Mouse (Mus musculus): ENCODE measurements around the gene Nfat5.

The Nfat5 gene

DNA sequence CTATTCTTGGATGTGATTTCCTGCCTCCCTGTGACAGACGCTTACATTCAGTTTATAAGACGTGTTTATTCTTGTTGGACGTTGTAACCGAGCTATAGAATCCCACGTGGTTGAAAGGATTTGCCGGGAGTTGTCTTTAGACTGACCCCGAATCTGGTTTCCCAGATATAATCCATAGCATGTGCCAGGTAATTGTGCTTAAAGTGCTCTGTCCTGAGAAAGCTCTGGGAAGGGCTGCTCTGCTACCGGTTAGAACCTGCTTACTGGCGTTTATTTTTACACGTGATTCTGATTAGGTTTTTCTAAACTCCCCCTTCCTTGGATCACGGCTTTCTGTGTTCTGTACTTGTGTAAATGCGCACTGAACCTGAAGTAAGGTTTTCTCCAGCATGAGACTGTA lies 104.4 kb downstream of the Nfat5 start:
- no peak for DNase-seq (ENCODE audit: low spot score in 2 of 2)

DNA sequence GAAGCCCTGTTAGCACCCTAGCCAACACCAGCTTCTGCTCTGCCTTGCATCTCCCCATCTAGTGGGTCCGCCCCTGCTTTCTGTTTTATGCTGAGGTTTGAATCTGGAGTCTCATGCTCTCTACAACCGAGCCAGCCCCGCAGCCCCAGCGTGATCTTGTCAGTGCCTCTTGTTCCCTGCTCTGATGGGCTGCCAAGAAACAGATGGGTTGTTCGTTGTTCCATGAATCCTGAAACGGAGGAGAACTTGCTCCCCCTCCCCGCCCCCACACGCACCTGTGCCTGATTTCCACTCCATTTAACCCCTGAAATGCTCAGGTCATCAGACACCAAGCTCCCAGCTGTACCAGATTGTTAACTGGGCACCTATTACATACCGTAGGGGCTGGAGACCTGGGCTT lies 106.2 kb downstream of the Nfat5 start:
- no peak for DNase-seq (ENCODE audit: low spot score in 2 of 2)

DNA sequence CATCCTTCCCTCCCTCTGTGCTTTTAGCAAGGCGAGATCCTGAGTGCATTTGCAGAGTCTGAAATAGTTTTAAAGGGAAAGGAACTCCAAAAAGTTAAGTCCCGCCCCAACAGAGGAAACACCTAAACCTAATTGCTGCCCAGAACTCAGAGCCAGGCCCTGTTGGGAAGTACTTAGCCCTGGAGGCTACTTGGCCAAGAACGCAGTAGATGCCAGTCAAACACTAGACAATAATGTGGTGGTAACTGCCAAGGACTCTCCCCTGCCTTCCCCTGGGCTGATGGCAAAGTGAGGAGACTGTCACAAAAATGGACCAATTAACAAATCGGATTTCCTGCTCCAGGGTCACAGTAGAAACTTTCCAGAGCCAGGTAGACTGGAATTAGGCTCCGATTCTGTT lies 108.6 kb downstream of the Nfat5 start:
- DNase-seq (ENCODE audit: low spot score in 2 of 2): no peak

DNA sequence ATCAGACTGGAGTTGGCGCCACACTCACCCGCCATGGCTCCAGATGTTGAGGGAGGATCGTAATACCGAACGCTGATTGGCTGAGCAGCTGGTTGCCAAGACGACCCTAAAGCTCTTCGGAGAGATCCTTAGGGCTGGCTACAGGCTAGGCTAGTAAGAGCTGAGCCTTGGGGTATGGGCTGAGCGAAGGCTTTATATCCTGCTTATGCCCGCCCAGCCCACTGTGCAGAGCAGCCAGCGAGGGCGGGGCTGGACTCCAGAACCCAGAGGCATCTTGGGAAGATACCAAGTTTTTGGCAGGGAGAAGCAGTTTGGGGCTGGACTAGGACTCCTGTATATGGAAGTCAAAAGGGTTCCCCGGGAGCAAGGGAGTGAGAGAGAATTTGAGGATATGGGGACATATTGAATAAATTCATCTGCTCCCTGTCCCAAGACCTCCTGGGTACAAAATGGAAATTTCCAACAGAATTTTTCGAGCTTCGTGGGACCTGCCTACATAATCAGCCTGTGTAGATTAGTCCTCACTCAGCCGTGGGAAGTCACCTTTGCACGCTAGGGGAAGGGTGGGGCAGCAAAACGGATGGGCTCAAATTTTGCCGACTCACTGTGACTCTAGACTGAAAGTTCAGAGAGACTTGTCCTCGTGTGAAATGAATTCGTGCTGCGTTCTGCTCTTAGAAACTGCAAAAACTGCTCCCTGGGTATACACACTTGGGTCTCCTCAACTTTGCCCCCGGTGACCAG lies 109.9 kb downstream of the Nfat5 start, which contains the start of gene Nqo1:
Nqo1 (minus strand) TSS at position 169 of the 744 bp plus-strand sequence.
- peak; percentile 52 to 56 for DNase-seq (ENCODE audit: low spot score in 2 of 2)

DNA sequence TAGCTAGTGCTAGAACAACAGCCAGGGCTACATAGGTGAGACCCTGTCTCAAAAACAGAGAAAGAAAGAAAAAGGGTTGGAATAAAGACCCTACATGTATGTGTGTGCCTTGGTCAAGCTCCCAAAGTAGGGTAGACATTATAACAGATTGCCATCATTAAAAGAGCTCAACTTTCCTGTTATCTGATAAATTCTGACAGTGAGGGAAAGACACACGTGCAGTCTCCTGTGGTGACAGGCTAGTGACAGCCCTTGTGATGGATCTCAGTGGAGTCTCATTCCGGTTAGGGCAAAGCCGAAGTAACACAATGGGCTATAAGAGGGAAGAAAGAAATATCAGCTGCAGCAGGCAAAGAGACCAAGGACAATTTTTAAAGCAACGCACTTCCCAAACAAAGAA lies 110.8 kb downstream of the Nfat5 start:
- no peak for DNase-seq (ENCODE audit: low spot score in 2 of 2)

DNA sequence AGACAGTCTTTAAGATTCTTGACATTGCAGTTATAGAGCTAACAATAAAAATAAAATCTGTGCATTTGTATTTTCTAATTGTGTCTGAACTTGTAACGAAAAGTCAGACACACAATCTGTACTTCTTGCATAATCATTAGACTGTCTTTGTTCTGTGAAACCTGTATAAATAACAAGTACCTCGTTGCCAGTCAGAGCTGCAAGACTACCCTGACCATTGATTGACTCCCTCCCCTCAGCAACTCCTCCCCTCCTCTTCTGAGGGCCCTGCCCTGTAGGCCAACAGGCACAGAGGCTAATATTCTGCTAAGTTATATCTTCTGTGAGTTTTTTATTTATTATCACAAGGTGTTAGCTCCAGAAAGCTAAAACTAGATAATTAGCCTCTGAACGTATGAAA lies 112.7 kb downstream of the Nfat5 start:
- DNase-seq (ENCODE audit: low spot score in 2 of 2): no peak

DNA sequence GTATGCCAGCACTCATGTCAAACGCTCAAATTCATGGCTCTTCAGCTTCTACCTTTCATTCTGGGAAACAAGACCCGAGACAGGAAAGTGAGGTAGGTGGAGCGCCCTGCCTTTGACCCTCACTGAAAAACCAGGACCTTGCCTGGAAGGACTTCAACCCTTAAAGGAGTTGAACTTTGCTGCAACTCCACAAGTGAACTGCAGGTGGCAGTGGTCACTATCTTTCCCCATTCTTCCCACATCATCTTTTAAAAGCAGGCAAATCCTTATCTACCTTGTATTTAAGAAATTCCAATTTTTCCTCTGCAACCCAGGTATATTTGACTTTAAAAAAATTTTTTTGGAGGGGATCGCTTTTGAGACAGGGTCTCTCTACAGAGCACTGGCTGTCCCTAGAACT lies 118.1 kb downstream of the Nfat5 start:
- DNase-seq (ENCODE audit: low spot score in 2 of 2): no peak

DNA sequence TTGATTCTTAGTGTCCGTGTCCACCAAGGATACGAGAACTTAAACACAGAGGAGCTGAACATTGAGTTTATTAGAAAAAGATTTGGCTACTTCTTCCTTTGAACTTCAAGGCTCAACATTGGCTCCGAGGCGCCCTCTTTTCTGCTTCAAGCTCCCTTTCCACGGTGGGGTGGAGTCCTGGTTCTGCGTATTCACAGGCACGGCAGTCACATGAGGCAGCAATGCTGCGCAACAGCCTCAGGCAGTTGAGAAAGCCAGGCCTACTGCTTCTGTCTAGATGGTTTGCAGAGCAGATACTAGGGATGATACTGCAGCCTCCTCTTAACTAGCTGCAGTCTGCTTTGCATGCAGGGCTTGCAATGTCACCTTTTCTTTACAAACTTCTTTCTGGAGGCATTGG lies 119.3 kb downstream of the Nfat5 start:
- no peak for DNase-seq (ENCODE audit: low spot score in 2 of 2)

DNA sequence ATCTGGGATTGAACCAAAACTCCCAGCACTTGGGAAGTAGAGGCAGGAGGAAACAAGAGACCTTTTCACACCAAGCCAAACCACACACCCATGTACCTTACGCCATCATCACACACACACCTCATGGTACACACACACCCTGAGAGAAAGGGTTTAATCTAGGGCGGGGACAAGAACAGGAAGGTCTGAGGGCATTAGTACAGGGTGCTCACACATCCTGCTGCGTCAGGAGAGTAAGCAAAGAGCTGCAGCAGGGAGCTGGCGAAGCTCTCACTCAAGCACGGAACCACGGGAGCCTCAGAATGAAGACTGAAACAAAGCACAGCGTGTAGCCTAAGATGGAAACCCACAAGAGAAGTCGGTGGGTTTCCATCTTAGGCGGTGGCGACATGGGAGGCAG lies 120.6 kb downstream of the Nfat5 start:
- DNase-seq (ENCODE audit: low spot score in 2 of 2): no peak

DNA sequence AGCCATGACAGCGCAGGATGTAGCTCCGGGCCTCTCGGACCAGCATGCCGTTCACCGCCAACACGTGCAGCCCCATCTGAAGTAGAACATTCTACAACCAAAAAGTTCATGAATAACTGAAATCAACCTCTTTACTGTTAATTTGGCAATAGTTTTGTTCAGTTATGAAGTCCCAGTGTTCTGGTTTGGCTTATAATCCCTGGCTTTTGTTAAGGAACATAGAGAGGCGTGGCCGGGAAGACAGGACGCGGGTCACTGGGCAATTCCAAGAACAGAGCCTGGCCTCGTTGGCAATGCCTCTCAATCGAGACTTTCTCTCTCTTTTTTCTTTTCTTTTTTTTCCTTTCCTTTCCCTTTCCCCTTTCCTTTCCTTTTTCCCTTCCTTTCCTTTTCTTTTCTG lies 123.7 kb downstream of the Nfat5 start:
- no peak for DNase-seq (ENCODE audit: low spot score in 2 of 2)

DNA sequence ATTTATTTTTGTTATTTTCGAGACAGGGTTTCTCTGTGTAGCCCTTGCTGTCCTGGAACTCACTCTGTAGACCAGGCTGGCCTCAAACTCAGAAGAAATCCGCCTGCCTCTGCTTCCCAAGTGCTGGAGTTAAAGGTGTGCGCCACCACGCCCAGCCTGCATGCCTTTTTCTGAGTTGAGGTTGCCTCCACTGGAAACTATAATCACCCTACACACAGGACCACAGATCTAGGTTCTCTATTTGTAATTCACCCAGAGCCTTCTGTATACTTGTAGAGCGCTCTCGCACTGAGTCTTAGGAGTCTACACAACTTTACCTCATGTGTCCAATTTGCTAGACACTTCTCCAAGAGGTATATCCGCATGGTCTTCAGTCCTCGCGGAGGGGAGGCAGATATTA lies 130.9 kb downstream of the Nfat5 start:
- DNase-seq (ENCODE audit: low spot score in 2 of 2): no peak

DNA sequence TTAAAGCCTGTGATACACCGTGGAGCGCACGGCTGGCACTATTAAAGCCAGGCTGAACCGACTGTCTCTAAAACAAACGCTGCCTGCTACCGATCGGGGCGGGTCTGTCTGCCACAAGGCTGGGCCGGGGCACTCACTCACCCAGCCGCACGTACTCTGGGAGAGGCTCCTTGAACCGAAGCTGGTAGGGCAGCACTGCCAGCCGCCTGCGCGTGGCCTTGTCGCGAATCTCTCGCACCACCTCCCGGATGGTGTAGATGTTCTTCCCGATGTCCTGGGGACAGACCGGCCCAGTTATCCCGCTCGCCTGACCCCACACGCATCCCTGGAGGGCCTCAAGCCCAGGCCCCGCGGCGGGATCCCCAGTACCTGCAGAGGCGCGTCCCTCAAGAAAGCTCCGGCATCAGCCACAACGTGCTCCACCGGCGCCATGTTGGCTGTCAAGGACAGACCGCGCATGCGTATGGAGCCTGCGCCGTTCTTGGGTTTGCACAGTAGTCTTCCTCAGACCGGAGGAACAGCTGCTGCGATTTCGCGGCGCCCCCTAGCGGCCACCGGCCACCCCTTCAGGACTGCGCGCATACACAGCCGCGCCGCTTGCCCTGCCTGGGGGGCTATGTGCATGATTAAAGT lies 131.4 kb downstream of the Nfat5 start, which contains the start of gene Nob1:
Nob1 (minus strand) TSS at position 455 of the 633 bp plus-strand sequence.
- peak; percentile 94 to 96 for DNase-seq (ENCODE audit: low spot score in 2 of 2)

DNA sequence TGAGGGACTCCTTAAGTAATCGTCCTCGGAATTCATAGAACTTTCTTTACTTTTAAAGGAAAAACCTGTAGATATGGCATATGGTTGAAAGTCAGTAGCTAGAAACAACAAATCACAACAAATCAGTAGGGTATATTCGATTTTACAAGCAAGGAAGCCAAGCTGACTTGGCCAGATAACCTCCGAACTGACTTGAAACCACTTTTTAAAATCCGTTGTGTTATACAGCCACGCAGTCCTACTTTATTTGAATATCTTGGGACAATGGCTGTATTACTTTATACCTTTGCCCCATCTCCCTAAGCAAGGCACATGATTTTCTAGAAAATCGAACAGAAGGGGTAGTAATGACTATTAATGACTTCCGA lies 131.9 kb downstream of the Nfat5 start:
- DNase-seq (ENCODE audit: low spot score in 2 of 2): no peak
